Mouse (Mus musculus) MEL (cell line): ENCODE data around the gene 4931417E11Rik. TPM values are rescaled to one million over a fixed set of nuclear protein-coding genes. Genes with fewer than 3 reads are reported as not detected.

Source experiments
- DNase-seq: peaks from one replicate; pipeline ENCODE4 v3.0.0; 2011; ENCODE audit warnings: low read depth, low spot score
- H3K27ac ChIP-seq: 2 replicates; pipeline ENCODE4 v1.5.1; 2012; ENCODE audit warnings: low read depth, mild to moderate bottlenecking, control low read depth, low read length, moderate library complexity; ENCODE audit not compliant: control insufficient read depth
- H3K27me3 ChIP-seq, 2 experiments: fragments of 150-350 bp in 1 of 2; sonication (generic) in 1 of 2; 2 replicates each; pipeline ENCODE4 v1.6.1; 2012; ENCODE audit warnings: low read length in 2 of 2, mild to moderate bottlenecking in 2 of 2, improper control_type of control experiment in 1 of 2, moderate library complexity in 1 of 2; ENCODE audit not compliant: insufficient read depth in 2 of 2, control insufficient read depth in 1 of 2
- H3K36me3 ChIP-seq, 2 experiments: 2 replicates each; pipeline ENCODE4 v1.6.1; 2012 to 2014; ENCODE audit warnings: low read length in 2 of 2, improper control_type of control experiment in 1 of 2, inconsistent platforms in 1 of 2, mild to moderate bottlenecking in 1 of 2; ENCODE audit not compliant: insufficient read depth in 2 of 2, control insufficient read depth in 1 of 2
- H3K4me1 ChIP-seq, 2 experiments: fragments of 150-350 bp in 1 of 2; sonication (generic) in 1 of 2; 2 replicates each; pipeline ENCODE4 v1.6.1; 2012; ENCODE audit warnings: low read length in 2 of 2, improper control_type of control experiment in 1 of 2, mild to moderate bottlenecking in 1 of 2; ENCODE audit not compliant: insufficient read depth in 2 of 2, control insufficient read depth in 1 of 2
- H3K4me3 ChIP-seq, 2 experiments: fragments of 150-350 bp in 1 of 2; sonication (generic) in 1 of 2; 2 replicates each; pipeline ENCODE4 v1.5.1; 2012; ENCODE audit warnings: low read depth in 2 of 2, low read length in 2 of 2, mild to moderate bottlenecking in 2 of 2, moderate library complexity in 2 of 2, control low read depth in 1 of 2, improper control_type of control experiment in 1 of 2; ENCODE audit not compliant: control insufficient read depth in 1 of 2, insufficient read depth in 1 of 2
- H3K79me2 ChIP-seq: 2 replicates; pipeline ENCODE4 v1.6.1; 2012; ENCODE audit warnings: mild to moderate bottlenecking, low read length, moderate library complexity; ENCODE audit not compliant: control insufficient read depth, poor library complexity, insufficient read depth
- H3K9ac ChIP-seq: 2 replicates; pipeline ENCODE4 v1.6.1; 2012; ENCODE audit warnings: low read depth, mild to moderate bottlenecking, control low read depth, low read length, moderate library complexity; ENCODE audit not compliant: control insufficient read depth, poor library complexity, severe bottlenecking
- H3K9me3 ChIP-seq: fragments of 150-350 bp; sonication (generic); replicated peaks from 2 replicates; pipeline ENCODE4 v1.6.1; 2012; ENCODE audit warnings: mild to moderate bottlenecking, low read length, improper control_type of control experiment, moderate library complexity; ENCODE audit not compliant: insufficient read depth
- GABPA ChIP-seq: IDR thresholded peaks from 2 replicates; pipeline ENCODE4 v1.6.1; 2012; ENCODE audit warnings: low read depth, mild to moderate bottlenecking, inconsistent platforms, low read length, improper control_type of control experiment, moderate library complexity
- GATA1 ChIP-seq: IDR thresholded peaks from 2 replicates; pipeline ENCODE4 v1.6.1; 2011; ENCODE audit warnings: low read depth, low read length, improper control_type of control experiment
- KAT2A ChIP-seq: conservative IDR thresholded peaks from 2 replicates; pipeline ENCODE4 v1.6.1; 2012; ENCODE audit warnings: low read depth, low read length, improper control_type of control experiment, inconsistent platforms
- MEF2A ChIP-seq: IDR thresholded peaks from 2 replicates; pipeline ENCODE4 v1.6.1; 2014; ENCODE audit warnings: low read depth, mild to moderate bottlenecking, inconsistent platforms, low read length, improper control_type of control experiment; ENCODE audit not compliant: poor library complexity, insufficient replicate concordance, severe bottlenecking; ENCODE audit errors: extremely low read depth
- NELFE ChIP-seq: IDR thresholded peaks from 2 replicates; pipeline ENCODE4 v1.6.1; 2011; ENCODE audit warnings: low read depth, low read length, improper control_type of control experiment
- NRF1 ChIP-seq: IDR thresholded peaks from 2 replicates; pipeline ENCODE4 v1.6.1; 2014; ENCODE audit warnings: low read depth, mild to moderate bottlenecking, inconsistent platforms, low read length, improper control_type of control experiment, moderate library complexity; ENCODE audit not compliant: poor library complexity, insufficient read depth, severe bottlenecking
- POLR2AphosphoS2 ChIP-seq: IDR thresholded peaks from 2 replicates; pipeline ENCODE4 v1.6.1; 2011; ENCODE audit warnings: low read length, improper control_type of control experiment
- POLR2AphosphoS5 ChIP-seq: IDR thresholded peaks from 2 replicates; pipeline ENCODE4 v1.6.1; 2012; ENCODE audit warnings: low read depth, borderline replicate concordance, mild to moderate bottlenecking, inconsistent platforms, low read length, moderate library complexity, mixed read lengths
- RAD21 ChIP-seq: IDR thresholded peaks from 2 replicates; pipeline ENCODE4 v1.6.1; 2011; ENCODE audit warnings: mild to moderate bottlenecking, low read depth, low read length, improper control_type of control experiment
- RCOR1 ChIP-seq: IDR thresholded peaks from 2 replicates; pipeline ENCODE4 v1.6.1; 2012; ENCODE audit warnings: low read depth, mild to moderate bottlenecking, inconsistent platforms, low read length, improper control_type of control experiment
- SIN3A ChIP-seq: IDR thresholded peaks from 2 replicates; pipeline ENCODE4 v1.6.1; 2012; ENCODE audit warnings: low read length, improper control_type of control experiment, inconsistent platforms
- SMC3 ChIP-seq: IDR thresholded peaks from 2 replicates; pipeline ENCODE4 v1.6.1; 2011; ENCODE audit warnings: low read depth, low read length, improper control_type of control experiment
- TCF12 ChIP-seq: IDR thresholded peaks from 2 replicates; pipeline ENCODE4 v1.6.1; 2014; ENCODE audit warnings: low read depth, mild to moderate bottlenecking, inconsistent platforms, low read length, improper control_type of control experiment, moderate library complexity
- USF1 ChIP-seq: IDR thresholded peaks from 2 replicates; pipeline ENCODE4 v1.6.1; 2014; ENCODE audit warnings: low read depth, mild to moderate bottlenecking, inconsistent platforms, low read length, improper control_type of control experiment, moderate library complexity
- USF2 ChIP-seq, 2 experiments: IDR thresholded peaks; 2 replicates each; pipeline ENCODE4 v1.6.1; 2011 to 2012; ENCODE audit warnings: improper control_type of control experiment in 2 of 2, low read length in 2 of 2, borderline replicate concordance in 1 of 2, inconsistent platforms in 1 of 2, low read depth in 1 of 2, mild to moderate bottlenecking in 1 of 2; ENCODE audit not compliant: insufficient read depth in 1 of 2
- ZKSCAN1 ChIP-seq: IDR thresholded peaks from 2 replicates; pipeline ENCODE4 v1.6.1; 2012; ENCODE audit warnings: low read depth, mild to moderate bottlenecking, inconsistent platforms, low read length, improper control_type of control experiment, moderate library complexity
- ZMIZ1 ChIP-seq: IDR thresholded peaks from 2 replicates; pipeline ENCODE4 v1.6.1; 2012; ENCODE audit warnings: low read depth, mild to moderate bottlenecking, inconsistent platforms, low read length, improper control_type of control experiment, moderate library complexity
- polyA plus RNA-seq, 2 experiments: library from polyadenylated mRNA; stranded (reverse) in 1 of 2; unstranded in 1 of 2; fragments of >175 nt in 1 of 2; fragments of >200 nt in 1 of 2; gene quantifications; 2 replicates each; pipeline versions ENCODE4 v1.2.1 to v1.2.4; 2012; ENCODE audit warnings: low replicate concordance in 2 of 2, low read depth in 1 of 2; ENCODE audit not compliant: insufficient read length in 2 of 2, insufficient read depth in 1 of 2, missing spikeins in 1 of 2
- total RNA-seq: library from RNA; depleted of rRNA; stranded (reverse); fragments of 300-350 nt; gene quantifications from 2 replicates; pipeline ENCODE4 v1.2.3, GENCODE M21; 2012

Gene 4931417E11Rik
- total and polyA plus RNA-seq, 3 experiments = not detected

- no peak overlapping the region for H3K9ac ChIP-seq
- H3K79me2 ChIP-seq = no peaks in the 10 kb centered on the region
- no peaks in the 10 kb centered on the region for H3K4me1 ChIP-seq
- no peak overlapping the region for H3K27ac ChIP-seq
- no peaks in the 10 kb centered on the region for H3K27me3 ChIP-seq
- DNase-seq = no peak
- H3K36me3 ChIP-seq = no peaks in the 10 kb centered on the region
- TF ChIP-seq NELFE = no peak
- TF ChIP-seq NRF1 = no peak
- no peak for TF ChIP-seq USF1
- no peak for TF ChIP-seq ZMIZ1
- no peak for TF ChIP-seq SMC3
- no peak for TF ChIP-seq TCF12
- TF ChIP-seq ZKSCAN1 = no peak
- no peak for TF ChIP-seq POLR2AphosphoS5
- no peak for TF ChIP-seq POLR2AphosphoS2
- no peak overlapping the region for H3K4me3 ChIP-seq
- no peaks in the 10 kb centered on the region for H3K9me3 ChIP-seq
Observed at GRCm38 (mm10) chr6:73462543-73462942, 6.9 kb downstream of the 4931417E11Rik start.

- no peak for DNase-seq
- H3K4me3 ChIP-seq = no peak overlapping the region
- no peaks in the 10 kb centered on the region for H3K79me2 ChIP-seq
- no peaks in the 10 kb centered on the region for H3K4me1 ChIP-seq
- H3K27ac ChIP-seq = no peak overlapping the region
- H3K27me3 ChIP-seq = no peaks in the 10 kb centered on the region
- no peaks in the 10 kb centered on the region for H3K36me3 ChIP-seq
- H3K9ac ChIP-seq = no peak overlapping the region
- H3K9me3 ChIP-seq = no peaks in the 10 kb centered on the region
- TF ChIP-seq SIN3A (no peak), RCOR1 (no peak), KAT2A (no peak), USF1 (no peak), GATA1 (no peak), MEF2A (no peak), RAD21 (no peak), GABPA (no peak), USF2 (IDR thresholded peaks at IDR 0.05; ENCODE audit: borderline replicate concordance in 1 of 2, insufficient read depth in 1 of 2, low read depth in 1 of 2, low read length in 2 of 2) (no peak), ZMIZ1 (no peak), SMC3 (no peak)
Observed at GRCm38 (mm10) chr6:73433912-73434311, 35.6 kb downstream of the 4931417E11Rik start.
